Mouse (Mus musculus): ENCODE results near the gene Trf. TPM values are rescaled to one million over a fixed set of nuclear protein-coding genes. Genes with fewer than 3 reads are reported as not detected.

The Trf gene
- polyA plus RNA-seq, 1 experiment from 2014 or later: 29.8 TPM

DNA sequence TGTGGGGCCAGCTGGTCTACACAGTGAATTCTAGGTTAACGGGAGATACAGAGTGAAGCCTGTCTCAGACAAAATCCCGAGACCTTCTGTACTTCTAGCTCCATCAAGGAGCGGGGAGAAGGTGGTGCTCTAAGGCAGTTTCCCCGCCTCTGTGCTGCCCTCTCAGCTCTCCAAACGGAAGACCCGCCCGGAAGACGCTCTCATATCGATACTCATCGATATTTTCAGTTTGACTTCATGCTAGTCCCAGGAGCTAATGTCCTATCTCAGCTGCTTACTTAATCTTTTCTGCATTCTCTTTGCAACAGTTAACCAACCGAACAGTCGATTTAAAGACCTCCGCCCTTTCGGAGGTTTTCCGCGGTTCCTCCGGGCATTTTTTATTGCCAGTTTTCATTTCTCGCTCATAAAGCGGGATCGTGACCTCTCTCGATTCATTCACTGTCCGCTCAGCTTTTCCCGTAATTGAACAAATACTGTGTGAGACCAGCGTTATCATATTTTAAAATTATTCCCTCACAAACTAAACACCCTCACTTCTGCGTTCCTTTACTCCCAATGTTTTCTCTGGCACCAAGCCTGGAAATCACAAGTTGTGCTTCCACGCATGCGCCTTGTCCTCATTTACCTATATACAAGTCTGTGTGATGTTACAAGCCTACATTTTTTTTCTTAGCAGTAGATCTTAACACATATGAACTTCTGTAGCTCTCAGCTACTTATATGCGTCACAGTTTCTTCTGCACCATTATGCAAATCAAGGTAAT lies 17.4 kb downstream of the Trf start:
- no peaks in the 10 kb centered on the region for H3K27me3 ChIP-seq (ENCODE audit: control insufficient read depth, insufficient read depth, low read length)
- no peak for ATAC-seq (ENCODE audit: insufficient number of reproducible peaks, insufficient read depth, low FRiP score, low read depth)
- 74% methylated on average over 28 of the region's 28 CpGs for WGBS
- no peak overlapping the region for H3K27ac ChIP-seq (ENCODE audit: low read length)
- no peaks in the 10 kb centered on the region for H3K9me3 ChIP-seq (ENCODE audit: control insufficient read depth, low read depth, low read length)
- H3K4me1 ChIP-seq (ENCODE audit: control insufficient read depth, insufficient read depth, low read length): no peaks in the 10 kb centered on the region
- H3K4me3 ChIP-seq (ENCODE audit: low read depth, low read length): no peak overlapping the region
- no peaks in the 10 kb centered on the region for H3K36me3 ChIP-seq (ENCODE audit: control insufficient read depth, insufficient read depth, low read length)
- H3K9ac ChIP-seq (replicated peaks; ENCODE audit: low read depth, low read length): no peak overlapping the region
- no peak overlapping the region for H3K4me2 ChIP-seq (replicated peaks; ENCODE audit: low read depth, low read length)

DNA sequence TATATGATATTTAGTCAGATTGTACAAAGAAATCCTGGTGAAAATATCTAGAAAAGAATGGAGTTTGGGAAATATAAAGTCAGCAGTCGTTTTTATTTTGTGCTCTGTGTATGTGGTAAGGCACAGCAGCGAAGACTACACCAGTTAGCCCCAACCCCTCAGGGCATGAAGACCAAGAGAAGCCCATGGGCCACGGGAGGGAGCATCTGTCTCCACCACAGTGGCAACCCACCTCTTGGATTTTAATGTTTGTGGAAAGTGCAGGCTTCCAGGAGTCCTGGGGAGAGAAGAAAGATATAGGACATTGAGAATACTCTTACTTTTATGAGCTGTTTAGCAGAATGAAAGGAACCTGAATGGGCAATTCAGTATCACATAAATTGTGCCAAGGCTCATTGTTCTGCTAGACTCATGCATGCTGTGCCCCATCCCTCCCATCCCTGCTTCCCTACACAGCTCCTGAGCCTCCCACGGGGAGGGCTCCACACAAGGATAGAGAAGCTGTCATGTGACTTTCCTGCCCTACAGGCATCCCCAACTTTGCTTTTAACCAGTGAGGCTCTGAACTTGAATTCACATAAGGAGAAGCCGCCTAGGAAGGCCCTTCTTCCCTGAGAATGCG lies 21.3 kb downstream of the Trf start:
- 64% methylated on average over 6 of the region's 6 CpGs for WGBS

DNA sequence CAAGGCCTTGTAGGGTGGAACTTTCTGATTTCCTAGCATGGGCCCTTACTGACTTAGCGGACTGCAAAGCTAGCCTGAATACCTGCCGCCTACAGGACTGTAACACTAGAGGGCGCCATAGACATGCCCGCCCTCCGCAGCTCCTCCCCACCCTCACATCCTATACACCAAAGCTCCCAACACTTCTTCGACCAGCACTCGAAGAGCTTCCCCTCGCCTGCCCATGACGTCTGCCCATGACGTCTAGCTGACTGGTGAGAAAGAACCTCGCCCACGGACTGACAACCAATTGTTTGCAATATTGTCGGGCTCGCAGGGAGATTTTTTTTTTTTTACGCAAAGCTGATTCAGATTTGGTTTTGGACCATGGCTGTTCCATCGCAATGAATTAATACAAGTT lies 22.4 kb downstream of the Trf start:
- Histone ChIP-seq H3K9ac (replicated peaks; ENCODE audit: low read depth, low read length) (no peak overlapping the region), H3K4me2 (replicated peaks; ENCODE audit: low read depth, low read length) (peak overlapping the region; percentile 41), H3K4me3 (ENCODE audit: low read depth, low read length) (peak overlapping the region; percentile 8; the same call in 1 of the 2 replicates), H3K27ac (ENCODE audit: low read length) (no peak overlapping the region), H3K36me3 (ENCODE audit: control insufficient read depth, insufficient read depth, low read length) (no peaks in the 10 kb centered on the region), H3K4me1 (ENCODE audit: control insufficient read depth, insufficient read depth, low read length) (no peaks in the 10 kb centered on the region), H3K9me3 (ENCODE audit: control insufficient read depth, low read depth, low read length) (no peaks in the 10 kb centered on the region), H3K27me3 (ENCODE audit: control insufficient read depth, insufficient read depth, low read length) (no peaks in the 10 kb centered on the region)
- 9% methylated on average over 16 of the region's 16 CpGs for WGBS
- ATAC-seq (ENCODE audit: insufficient number of reproducible peaks, insufficient read depth, low FRiP score, low read depth): peak; percentile 90

More for the DNA sequence above, 21.3 kb downstream of the Trf start:
- H3K27me3 ChIP-seq (ENCODE audit: control insufficient read depth, insufficient read depth, low read length): no peaks in the 10 kb centered on the region
- no peak overlapping the region for H3K9ac ChIP-seq (replicated peaks; ENCODE audit: low read depth, low read length)
- H3K4me2 ChIP-seq (replicated peaks; ENCODE audit: low read depth, low read length): no peak overlapping the region
- no peaks in the 10 kb centered on the region for H3K4me1 ChIP-seq (ENCODE audit: control insufficient read depth, insufficient read depth, low read length)
- no peak overlapping the region for H3K27ac ChIP-seq (ENCODE audit: low read length)
- no peaks in the 10 kb centered on the region for H3K36me3 ChIP-seq (ENCODE audit: control insufficient read depth, insufficient read depth, low read length)
- no peaks in the 10 kb centered on the region for H3K9me3 ChIP-seq (ENCODE audit: control insufficient read depth, low read depth, low read length)
- no peak for ATAC-seq (ENCODE audit: insufficient number of reproducible peaks, insufficient read depth, low FRiP score, low read depth)
- H3K4me3 ChIP-seq (ENCODE audit: low read depth, low read length): no peak overlapping the region

DNA sequence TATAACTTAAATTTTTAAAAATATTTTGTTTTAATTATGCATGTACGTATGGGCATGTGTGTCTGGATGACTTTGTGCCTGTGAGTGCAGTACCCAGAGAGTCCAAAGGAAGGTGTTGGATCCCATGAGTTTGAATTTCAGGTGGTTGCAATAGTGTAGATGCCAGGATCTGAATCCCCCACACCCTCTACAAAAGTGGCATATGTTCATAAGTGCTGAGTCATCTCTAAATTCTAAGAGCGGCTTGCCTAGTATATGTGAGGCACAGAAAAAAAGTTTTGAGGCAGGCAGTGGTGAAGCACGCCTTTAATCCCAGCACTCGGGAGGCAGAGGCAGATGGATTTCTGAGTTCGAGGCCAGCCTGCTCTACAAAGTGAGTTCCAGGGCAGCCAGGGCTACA lies 24.5 kb downstream of the Trf start:
- WGBS: 92% methylated on average over 5 of the region's 5 CpGs
- H3K9ac ChIP-seq (replicated peaks; ENCODE audit: low read depth, low read length): no peak overlapping the region
- no peak for ATAC-seq (ENCODE audit: insufficient number of reproducible peaks, insufficient read depth, low FRiP score, low read depth)
- H3K36me3 ChIP-seq (ENCODE audit: control insufficient read depth, insufficient read depth, low read length): no peaks in the 10 kb centered on the region
- H3K4me2 ChIP-seq (replicated peaks; ENCODE audit: low read depth, low read length): no peak overlapping the region
- H3K4me1 ChIP-seq (ENCODE audit: control insufficient read depth, insufficient read depth, low read length): peaks cover 5% of the 10 kb centered on the region; the same call in 1 of the 2 replicates
- no peaks in the 10 kb centered on the region for H3K27me3 ChIP-seq (ENCODE audit: control insufficient read depth, insufficient read depth, low read length)
- no peak overlapping the region for H3K4me3 ChIP-seq (ENCODE audit: low read depth, low read length)
- H3K9me3 ChIP-seq (ENCODE audit: control insufficient read depth, low read depth, low read length): no peaks in the 10 kb centered on the region
- H3K27ac ChIP-seq (ENCODE audit: low read length): no peak overlapping the region

DNA sequence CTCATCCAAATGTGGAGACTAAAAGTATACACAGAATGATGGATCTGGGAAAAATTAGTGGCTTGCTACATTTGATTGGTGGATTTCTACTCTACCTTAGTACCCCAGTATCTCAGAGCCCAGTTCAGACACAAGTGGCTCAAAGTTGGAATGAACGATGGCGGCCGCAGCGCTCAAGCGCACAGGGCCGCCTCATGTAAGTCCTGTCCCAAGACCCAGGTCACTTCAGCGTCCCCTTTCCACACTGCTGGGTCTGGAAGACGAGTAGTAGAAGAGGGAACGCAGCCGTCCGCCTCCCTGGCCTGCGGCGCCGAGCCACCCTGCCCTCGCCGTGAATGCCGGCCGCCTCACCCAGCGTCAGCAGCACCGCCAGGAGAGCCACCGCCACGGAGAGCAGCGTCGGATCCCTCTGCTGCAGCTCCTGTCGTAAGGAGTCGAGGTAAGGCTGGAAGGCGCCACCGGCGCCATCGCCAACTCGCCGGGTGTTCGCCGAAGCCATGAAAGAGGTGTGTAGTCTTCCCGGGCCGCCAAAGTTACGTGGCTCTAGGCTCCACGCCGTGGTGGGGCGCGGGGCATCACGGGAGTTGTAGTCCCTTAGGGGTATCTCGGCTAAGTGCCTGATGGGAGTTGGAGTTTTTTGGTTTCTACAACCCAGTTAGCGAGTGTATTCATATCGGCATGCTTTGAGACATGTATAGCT lies 28.5 kb downstream of the Trf start, which contains the start of gene Srprb:
Gene Srprb (minus strand): TSS at position 577 of the 700 bp plus-strand sequence.
- H3K27me3 ChIP-seq (ENCODE audit: control insufficient read depth, insufficient read depth, low read length): no peaks in the 10 kb centered on the region
- WGBS: under 1% methylated on average over 45 of the region's 45 CpGs
- peaks cover 5% of the 10 kb centered on the region; the same call in 1 of the 2 replicates for H3K4me1 ChIP-seq (ENCODE audit: control insufficient read depth, insufficient read depth, low read length)
- H3K9ac ChIP-seq (replicated peaks; ENCODE audit: low read depth, low read length): peak within 1 kb of the TSS; percentile 83
- no peaks in the 10 kb centered on the region for H3K9me3 ChIP-seq (ENCODE audit: control insufficient read depth, low read depth, low read length)
- peak within 1 kb of the TSS; percentile 80 for H3K4me3 ChIP-seq (ENCODE audit: low read depth, low read length)
- H3K36me3 ChIP-seq (ENCODE audit: control insufficient read depth, insufficient read depth, low read length): peaks cover 17% of the 10 kb centered on the region
- ATAC-seq (ENCODE audit: insufficient number of reproducible peaks, insufficient read depth, low FRiP score, low read depth): peak; percentile 98
- peak within 1 kb of the TSS; percentile 70 for H3K4me2 ChIP-seq (replicated peaks; ENCODE audit: low read depth, low read length)
- peak within 1 kb of the TSS; percentile 70 for H3K27ac ChIP-seq (ENCODE audit: low read length)

DNA sequence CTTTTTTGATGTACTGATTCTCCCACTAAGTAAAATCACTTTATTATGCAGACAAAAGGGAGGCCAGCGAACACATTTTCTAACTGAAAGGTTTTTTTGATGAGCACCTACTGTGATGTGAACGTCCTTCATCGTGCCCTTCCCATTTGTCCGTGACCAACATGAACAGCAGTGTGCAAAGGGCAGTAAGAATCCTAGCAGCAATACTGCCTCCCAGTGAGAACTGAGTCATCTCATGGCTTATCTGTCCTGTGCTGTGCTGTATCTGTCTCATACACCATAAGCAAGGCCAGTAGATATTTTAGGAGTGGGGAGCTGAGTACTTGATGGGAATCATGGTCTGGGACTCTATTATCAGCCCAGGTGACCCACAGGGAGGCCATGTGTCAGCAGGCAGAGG lies 41.8 kb downstream of the Trf start:
- Histone ChIP-seq H3K27ac (ENCODE audit: low read length) (no peak overlapping the region), H3K36me3 (ENCODE audit: control insufficient read depth, insufficient read depth, low read length) (peaks cover 34% of the 10 kb centered on the region), H3K4me3 (ENCODE audit: low read depth, low read length) (no peak overlapping the region), H3K4me1 (ENCODE audit: control insufficient read depth, insufficient read depth, low read length) (0 out of 2 replicates have a peak, but pooled peaks cover 3% of the 10 kb centered on the region), H3K27me3 (ENCODE audit: control insufficient read depth, insufficient read depth, low read length) (no peaks in the 10 kb centered on the region), H3K9me3 (ENCODE audit: control insufficient read depth, low read depth, low read length) (no peaks in the 10 kb centered on the region), H3K9ac (replicated peaks; ENCODE audit: low read depth, low read length) (no peak overlapping the region), H3K4me2 (replicated peaks; ENCODE audit: low read depth, low read length) (no peak overlapping the region)
- ATAC-seq (ENCODE audit: insufficient number of reproducible peaks, insufficient read depth, low FRiP score, low read depth): no peak
- 97% methylated on average over 4 of the region's 4 CpGs for WGBS

DNA sequence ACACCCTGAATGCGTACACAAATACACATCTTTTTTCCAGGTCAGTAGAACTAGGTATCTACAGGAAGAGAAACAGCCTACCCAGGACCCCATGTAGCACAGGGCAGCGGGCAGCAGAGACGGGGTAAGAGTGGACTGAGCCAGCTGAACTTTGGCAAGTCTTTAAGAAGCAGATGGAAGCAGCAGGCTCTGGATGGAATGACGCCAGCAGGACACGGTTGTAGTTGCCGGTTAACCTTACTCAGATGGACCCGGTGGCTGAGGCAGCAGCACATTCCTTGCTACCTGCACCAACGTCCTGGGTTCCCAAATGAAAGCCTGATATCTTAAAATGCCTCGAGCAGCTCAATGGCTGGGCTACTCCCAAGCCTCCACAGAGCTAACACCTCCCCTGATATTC lies 43.5 kb downstream of the Trf start:
- Histone ChIP-seq H3K36me3 (ENCODE audit: control insufficient read depth, insufficient read depth, low read length) (peaks cover 26% of the 10 kb centered on the region), H3K4me2 (replicated peaks; ENCODE audit: low read depth, low read length) (no peak overlapping the region), H3K27me3 (ENCODE audit: control insufficient read depth, insufficient read depth, low read length) (no peaks in the 10 kb centered on the region), H3K9ac (replicated peaks; ENCODE audit: low read depth, low read length) (no peak overlapping the region), H3K4me1 (ENCODE audit: control insufficient read depth, insufficient read depth, low read length) (0 out of 2 replicates have a peak, but pooled peaks cover 3% of the 10 kb centered on the region), H3K4me3 (ENCODE audit: low read depth, low read length) (no peak overlapping the region), H3K27ac (ENCODE audit: low read length) (no peak overlapping the region), H3K9me3 (ENCODE audit: control insufficient read depth, low read depth, low read length) (no peaks in the 10 kb centered on the region)
- WGBS: 70% methylated on average over 9 of the region's 9 CpGs
- no peak for ATAC-seq (ENCODE audit: insufficient number of reproducible peaks, insufficient read depth, low FRiP score, low read depth)

DNA sequence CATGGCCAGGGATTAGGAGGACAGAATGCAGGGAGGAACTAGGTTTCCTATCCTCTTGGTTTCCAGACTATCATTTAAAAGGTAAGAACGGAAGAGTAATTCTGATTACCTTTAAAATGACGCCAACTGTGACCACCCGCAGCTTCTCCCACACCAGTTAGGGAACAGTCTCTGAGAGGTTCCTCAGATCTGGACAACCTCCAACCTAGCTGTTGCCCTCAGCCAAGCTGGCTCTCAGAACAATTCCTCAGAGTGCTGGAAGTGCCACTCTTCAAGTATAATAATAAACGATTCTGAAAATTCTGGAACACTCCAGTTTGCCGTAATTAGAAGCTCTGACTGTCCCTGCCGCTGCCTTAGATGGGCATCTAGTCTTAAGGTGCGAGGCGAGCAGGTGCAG lies 44.3 kb downstream of the Trf start:
- H3K4me1 ChIP-seq (ENCODE audit: control insufficient read depth, insufficient read depth, low read length): 0 out of 2 replicates have a peak, but pooled peaks cover 3% of the 10 kb centered on the region
- no peak overlapping the region for H3K9ac ChIP-seq (replicated peaks; ENCODE audit: low read depth, low read length)
- H3K27me3 ChIP-seq (ENCODE audit: control insufficient read depth, insufficient read depth, low read length): no peaks in the 10 kb centered on the region
- 84% methylated on average over 8 of the region's 8 CpGs for WGBS
- H3K9me3 ChIP-seq (ENCODE audit: control insufficient read depth, low read depth, low read length): no peaks in the 10 kb centered on the region
- no peak overlapping the region for H3K4me3 ChIP-seq (ENCODE audit: low read depth, low read length)
- peaks cover 23% of the 10 kb centered on the region for H3K36me3 ChIP-seq (ENCODE audit: control insufficient read depth, insufficient read depth, low read length)
- no peak overlapping the region for H3K27ac ChIP-seq (ENCODE audit: low read length)
- ATAC-seq (ENCODE audit: insufficient number of reproducible peaks, insufficient read depth, low FRiP score, low read depth): no peak
- H3K4me2 ChIP-seq (replicated peaks; ENCODE audit: low read depth, low read length): no peak overlapping the region

Measured in stomach, embryonic 14.5 days (tissue).